Mouse (Mus musculus) forebrain, embryonic 13.5 days (tissue): ENCODE measurements around the gene St7. TPM values are rescaled to one million over a fixed set of nuclear protein-coding genes. Genes with fewer than 3 reads are reported as not detected.

Experiments used
- ATAC-seq: fragments of 200-750 bp; cut with Nextera tagmentation; 2 replicates; pipeline ENCODE4 v1.8.0; 2017
- H3K27ac ChIP-seq: fragments of 300-500 bp; sonication (generic); 2 replicates; pipeline ENCODE4 v1.5.1; 2015; ENCODE audit warnings: inconsistent platforms, mild to moderate bottlenecking, moderate library complexity
- H3K27me3 ChIP-seq: fragments of 300-500 bp; sonication (generic); 2 replicates; pipeline ENCODE4 v1.6.1; 2015; ENCODE audit warnings: mild to moderate bottlenecking, inconsistent platforms
- H3K36me3 ChIP-seq: fragments of 300-500 bp; sonication (generic); 2 replicates; pipeline ENCODE4 v1.6.1; 2015; ENCODE audit warnings: mild to moderate bottlenecking, inconsistent platforms; ENCODE audit not compliant: poor library complexity, severe bottlenecking
- H3K4me1 ChIP-seq: fragments of 300-500 bp; sonication (generic); 2 replicates; pipeline ENCODE4 v1.6.1; 2015; ENCODE audit warnings: inconsistent platforms
- H3K4me2 ChIP-seq: fragments of 300-500 bp; sonication (generic); 2 replicates; pipeline ENCODE4 v1.6.1; 2015; ENCODE audit warnings: inconsistent platforms, mild to moderate bottlenecking, moderate library complexity
- H3K4me3 ChIP-seq: fragments of 300-500 bp; sonication (generic); 2 replicates; pipeline ENCODE4 v1.5.1; 2015; ENCODE audit warnings: mild to moderate bottlenecking, inconsistent platforms
- H3K9ac ChIP-seq: fragments of 300-500 bp; sonication (generic); 2 replicates; pipeline ENCODE4 v1.6.1; 2015; ENCODE audit warnings: mild to moderate bottlenecking, inconsistent platforms
- H3K9me3 ChIP-seq: fragments of 300-500 bp; sonication (generic); replicated peaks from 2 replicates; pipeline ENCODE4 v1.6.1; 2016; ENCODE audit warnings: inconsistent platforms
- WGBS: fragments of 180-500 bp; shearing (Covaris S2); methylation state at CpG from one replicate; pipeline ENCODE4 v1.1.7; 2015; 5-methylcytosine and 5-hydroxymethylcytosine counted together
- polyA plus RNA-seq: library from polyadenylated mRNA; unstranded; fragments of >200 nt; fragmentation: Nextera tagmentation; extraction: Ambion mirVana; gene quantifications from 2 replicates; pipeline ENCODE4 v1.2.1, GENCODE M21; 2015

The St7 gene
- polyA plus RNA-seq, 1 experiment from 2014 or later = 49.5 TPM

GRCm38 (mm10) chr6:17743325-17743724 lies 50.6 kb downstream of the St7 start:
- no peak overlapping the region for H3K4me3 ChIP-seq
- no peak for ATAC-seq
- H3K36me3 ChIP-seq = no peaks in the 10 kb centered on the region
- H3K27ac ChIP-seq = no peak overlapping the region
- H3K9me3 ChIP-seq = no peaks in the 10 kb centered on the region
- no peak overlapping the region for H3K9ac ChIP-seq
- H3K4me1 ChIP-seq = no peaks in the 10 kb centered on the region
- no peaks in the 10 kb centered on the region for H3K27me3 ChIP-seq
- no peak overlapping the region for H3K4me2 ChIP-seq
- 90% methylated on average over 4 of the region's 4 CpGs for WGBS

GRCm38 (mm10) chr6:17747724-17748123 lies 55.0 kb downstream of the St7 start:
- H3K4me1 ChIP-seq = peaks cover 29% of the 10 kb centered on the region
- no peaks in the 10 kb centered on the region for H3K9me3 ChIP-seq
- H3K27me3 ChIP-seq = no peaks in the 10 kb centered on the region
- H3K27ac ChIP-seq = no peak overlapping the region
- no peak for ATAC-seq
- WGBS = 87% methylated on average over 13 of the region's 13 CpGs
- H3K36me3 ChIP-seq = no peaks in the 10 kb centered on the region
- no peak overlapping the region for H3K9ac ChIP-seq
- H3K4me2 ChIP-seq = no peak overlapping the region
- H3K4me3 ChIP-seq = no peak overlapping the region

GRCm38 (mm10) chr6:17748866-17749582 lies 56.3 kb downstream of the St7 start:
- peak overlapping the region; percentile 87 for H3K9ac ChIP-seq
- no peaks in the 10 kb centered on the region for H3K36me3 ChIP-seq
- whole genome bisulfite sequencing = 2% methylated on average over 18 of the region's 18 CpGs
- H3K9me3 ChIP-seq = no peaks in the 10 kb centered on the region
- H3K27me3 ChIP-seq = no peaks in the 10 kb centered on the region
- peaks cover 37% of the 10 kb centered on the region for H3K4me1 ChIP-seq
- peak overlapping the region; percentile 67 for H3K4me2 ChIP-seq
- peak; percentile 99 for ATAC-seq
- peak overlapping the region; percentile 59 for H3K4me3 ChIP-seq
- H3K27ac ChIP-seq = peak overlapping the region; percentile 97

- H3K4me2 ChIP-seq = peak overlapping the region; percentile 67
- ATAC-seq = peak; percentile 22
- 18% methylated on average over 3 of the region's 3 CpGs for WGBS
- peak overlapping the region; percentile 59 for H3K4me3 ChIP-seq
- H3K36me3 ChIP-seq = no peaks in the 10 kb centered on the region
- peaks cover 37% of the 10 kb centered on the region for H3K4me1 ChIP-seq
- H3K27ac ChIP-seq = peak overlapping the region; percentile 97
- H3K9me3 ChIP-seq = no peaks in the 10 kb centered on the region
- no peaks in the 10 kb centered on the region for H3K27me3 ChIP-seq
- peak overlapping the region; percentile 87 for H3K9ac ChIP-seq
These were observed 56.9 kb downstream of the St7 start for GRCm38 (mm10) chr6:17749596-17749995.

GRCm38 (mm10) chr6:17750041-17750660 lies 57.4 kb downstream of the St7 start:
- WGBS = 55% methylated on average over 9 of the region's 9 CpGs
- Histone ChIP-seq H3K9ac (peak overlapping the region; percentile 87), H3K36me3 (no peaks in the 10 kb centered on the region), H3K4me3 (peak overlapping the region; percentile 59), H3K27me3 (no peaks in the 10 kb centered on the region), H3K4me1 (peaks cover 37% of the 10 kb centered on the region), H3K27ac (peak overlapping the region; percentile 97), H3K4me2 (peak overlapping the region; percentile 67), H3K9me3 (no peaks in the 10 kb centered on the region)
- no peak for ATAC-seq

GRCm38 (mm10) chr6:17750957-17751356 lies 58.2 kb downstream of the St7 start:
- peaks cover 37% of the 10 kb centered on the region for H3K4me1 ChIP-seq
- ATAC-seq = no peak; the same call in 1 of the 2 replicates
- 60% methylated on average over 6 of the region's 6 CpGs for WGBS
- H3K36me3 ChIP-seq = no peaks in the 10 kb centered on the region
- peak overlapping the region; percentile 87 for H3K9ac ChIP-seq
- no peak overlapping the region for H3K27ac ChIP-seq
- H3K4me2 ChIP-seq = peak overlapping the region; percentile 67
- H3K4me3 ChIP-seq = peak overlapping the region; percentile 59
- H3K9me3 ChIP-seq = no peaks in the 10 kb centered on the region
- no peaks in the 10 kb centered on the region for H3K27me3 ChIP-seq

- ATAC-seq = no peak
- no peak overlapping the region for H3K9ac ChIP-seq
- WGBS = 88% methylated on average over 6 of the region's 6 CpGs
- H3K36me3 ChIP-seq = no peaks in the 10 kb centered on the region
- no peak overlapping the region for H3K4me2 ChIP-seq
- no peaks in the 10 kb centered on the region for H3K27me3 ChIP-seq
- peaks cover 29% of the 10 kb centered on the region for H3K4me1 ChIP-seq
- H3K27ac ChIP-seq = no peak overlapping the region
- no peaks in the 10 kb centered on the region for H3K9me3 ChIP-seq
- no peak overlapping the region for H3K4me3 ChIP-seq
These were observed 63.2 kb downstream of the St7 start for GRCm38 (mm10) chr6:17755902-17756301.

- no peaks in the 10 kb centered on the region for H3K27me3 ChIP-seq
- 60% methylated on average over 4 of the region's 4 CpGs for WGBS
- ATAC-seq = no peak
These were observed 65.8 kb downstream of the St7 start for GRCm38 (mm10) chr6:17758568-17758967.

GRCm38 (mm10) chr6:17763963-17764659 lies 71.4 kb downstream of the St7 start:
- Histone ChIP-seq H3K27me3 (no peaks in the 10 kb centered on the region), H3K4me1 (peaks cover 31% of the 10 kb centered on the region), H3K36me3 (no peaks in the 10 kb centered on the region), H3K9ac (no peak overlapping the region), H3K9me3 (no peaks in the 10 kb centered on the region), H3K4me3 (no peak overlapping the region), H3K4me2 (no peak overlapping the region), H3K27ac (peak overlapping the region; percentile 57)
- WGBS = 82% methylated on average over 9 of the region's 9 CpGs
- ATAC-seq = peak; percentile 25; the same call in 1 of the 2 replicates

More at GRCm38 (mm10) chr6:17758568-17758967, 65.8 kb downstream of the St7 start:
- no peaks in the 10 kb centered on the region for H3K9me3 ChIP-seq
- no peaks in the 10 kb centered on the region for H3K36me3 ChIP-seq
- no peak overlapping the region for H3K4me3 ChIP-seq
- H3K27ac ChIP-seq = no peak overlapping the region
- H3K9ac ChIP-seq = no peak overlapping the region
- no peak overlapping the region for H3K4me2 ChIP-seq
- H3K4me1 ChIP-seq = peaks cover 23% of the 10 kb centered on the region

- WGBS = 48% methylated on average over 2 of the region's 2 CpGs
- ATAC-seq = peak; percentile 57
- no peaks in the 10 kb centered on the region for H3K36me3 ChIP-seq
- no peaks in the 10 kb centered on the region for H3K9me3 ChIP-seq
- no peak overlapping the region for H3K9ac ChIP-seq
- H3K4me3 ChIP-seq = no peak overlapping the region
- H3K27me3 ChIP-seq = no peaks in the 10 kb centered on the region
- H3K4me2 ChIP-seq = no peak overlapping the region
- H3K4me1 ChIP-seq = peaks cover 29% of the 10 kb centered on the region
- H3K27ac ChIP-seq = peak overlapping the region; percentile 57; the same call in 1 of the 2 replicates
These were observed 71.9 kb downstream of the St7 start for GRCm38 (mm10) chr6:17764660-17764998.

- peaks cover 24% of the 10 kb centered on the region for H3K4me1 ChIP-seq
These were observed 77.4 kb downstream of the St7 start for GRCm38 (mm10) chr6:17769972-17770644.

More at GRCm38 (mm10) chr6:17769972-17770644, 77.4 kb downstream of the St7 start:
- Histone ChIP-seq H3K36me3 (no peaks in the 10 kb centered on the region), H3K4me2 (peak overlapping the region; percentile 36), H3K9ac (no peak overlapping the region), H3K27me3 (no peaks in the 10 kb centered on the region), H3K27ac (no peak overlapping the region), H3K9me3 (no peaks in the 10 kb centered on the region), H3K4me3 (no peak overlapping the region)
- peak; percentile 60; the same call in 1 of the 2 replicates for ATAC-seq
- WGBS = 61% methylated on average over 9 of the region's 9 CpGs
